Mouse (Mus musculus) heart, adult 18-20 months (tissue): ENCODE data around the gene Slc26a10. TPM values are rescaled to one million over a fixed set of nuclear protein-coding genes. Genes with fewer than 3 reads are reported as not detected.

Experiments used
- DNase-seq, 2 experiments: peaks; one replicate each; pipeline ENCODE4 v3.0.0; 2021 to 2022; ENCODE audit warnings: mixed read lengths in 1 of 2
- total RNA-seq, 2 experiments: library from RNA; stranded (reverse); gene quantifications; 2 replicates each; pipeline ENCODE4 v1.2.3; 2021

Slc26a10 gene
- total RNA-seq, 2 experiments from 2014 or later = 8.0 to 9.2 TPM

DNA sequence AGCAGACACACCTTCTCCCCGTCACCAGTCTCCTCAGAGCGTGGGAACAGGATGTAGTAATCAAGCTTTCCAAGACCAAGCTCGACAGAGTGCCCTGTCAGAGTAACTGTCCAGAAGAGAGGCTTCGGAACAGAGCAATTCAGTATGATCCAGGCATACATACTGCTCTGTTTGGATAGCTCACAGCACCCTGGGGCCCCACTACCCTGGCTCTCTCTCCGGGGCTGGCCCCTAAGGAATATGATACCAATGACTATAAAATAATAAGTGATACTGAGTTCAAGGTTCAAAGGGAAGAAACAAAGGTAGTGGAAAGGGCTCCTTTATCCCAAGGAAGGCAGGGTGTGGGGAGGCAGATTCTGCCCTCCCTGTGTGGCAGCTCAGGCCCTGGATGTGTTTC, 48.0 kb downstream of the Slc26a10 start:
- DNase-seq = no peak

DNA sequence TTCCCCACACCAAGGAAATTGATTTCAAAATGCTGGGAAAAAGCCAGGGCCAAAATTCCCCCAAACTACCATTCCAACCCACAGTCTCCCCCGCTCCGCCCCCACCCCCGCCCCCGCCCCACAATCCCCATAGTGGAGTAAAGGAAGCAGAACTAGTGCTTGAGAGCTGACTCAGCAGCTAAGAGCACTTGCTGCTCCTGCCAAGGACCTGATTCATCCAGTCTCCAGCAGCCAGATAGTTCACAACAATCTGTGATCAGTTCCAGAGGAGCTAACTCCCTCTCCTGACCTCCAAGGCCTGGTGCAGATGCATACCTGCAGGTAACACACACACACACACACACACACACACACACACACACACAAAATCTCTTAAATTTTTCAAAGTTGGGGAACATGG, 51.0 kb downstream of the Slc26a10 start:
- no peak for DNase-seq

DNA sequence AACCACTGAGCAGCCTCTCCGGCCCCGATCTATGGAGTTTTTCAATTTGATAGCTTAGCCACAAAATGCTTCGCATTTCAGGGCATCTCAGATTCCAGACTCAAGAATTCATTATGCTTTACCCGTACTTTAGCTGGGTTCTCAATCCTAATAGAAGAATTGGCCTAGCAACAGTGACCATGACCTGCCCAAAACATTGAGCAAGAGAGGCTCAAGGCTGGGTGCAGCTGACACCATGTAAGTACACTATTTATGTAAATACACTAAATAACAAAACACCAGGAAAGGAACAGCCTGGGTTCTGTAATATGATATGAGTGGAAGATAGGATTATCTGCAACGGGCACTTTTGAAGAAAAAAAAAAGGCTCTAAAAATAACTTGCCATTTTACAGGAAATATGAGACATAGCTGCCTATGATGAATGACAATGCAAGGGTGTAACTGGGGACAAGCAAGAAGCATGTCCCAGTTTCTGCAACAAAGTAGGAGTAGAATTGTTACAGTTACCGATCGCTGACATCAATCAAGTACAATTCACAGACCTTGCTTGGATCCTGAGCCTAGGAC, 52.6 kb downstream of the Slc26a10 start:
- no peak for DNase-seq

DNA sequence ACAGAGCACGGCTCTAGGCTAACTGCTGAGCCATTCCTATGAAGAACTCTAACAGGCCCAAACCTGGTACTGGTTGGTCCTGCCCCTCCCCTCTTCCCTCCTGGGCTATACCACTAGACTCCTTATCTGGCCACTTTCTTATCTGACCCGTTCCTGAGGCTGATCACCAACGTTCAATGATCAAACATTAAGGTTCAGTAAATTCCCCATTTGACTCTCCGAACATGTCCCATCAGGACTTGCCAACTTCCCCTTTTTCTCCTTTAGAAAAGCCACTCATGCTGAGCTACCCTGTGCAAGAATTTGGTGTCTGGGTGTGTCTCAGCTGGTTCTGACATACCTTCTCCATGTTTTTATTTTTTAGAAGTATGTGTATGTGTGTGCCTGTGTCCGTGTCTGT, 53.9 kb downstream of the Slc26a10 start:
- no peak for DNase-seq

DNA sequence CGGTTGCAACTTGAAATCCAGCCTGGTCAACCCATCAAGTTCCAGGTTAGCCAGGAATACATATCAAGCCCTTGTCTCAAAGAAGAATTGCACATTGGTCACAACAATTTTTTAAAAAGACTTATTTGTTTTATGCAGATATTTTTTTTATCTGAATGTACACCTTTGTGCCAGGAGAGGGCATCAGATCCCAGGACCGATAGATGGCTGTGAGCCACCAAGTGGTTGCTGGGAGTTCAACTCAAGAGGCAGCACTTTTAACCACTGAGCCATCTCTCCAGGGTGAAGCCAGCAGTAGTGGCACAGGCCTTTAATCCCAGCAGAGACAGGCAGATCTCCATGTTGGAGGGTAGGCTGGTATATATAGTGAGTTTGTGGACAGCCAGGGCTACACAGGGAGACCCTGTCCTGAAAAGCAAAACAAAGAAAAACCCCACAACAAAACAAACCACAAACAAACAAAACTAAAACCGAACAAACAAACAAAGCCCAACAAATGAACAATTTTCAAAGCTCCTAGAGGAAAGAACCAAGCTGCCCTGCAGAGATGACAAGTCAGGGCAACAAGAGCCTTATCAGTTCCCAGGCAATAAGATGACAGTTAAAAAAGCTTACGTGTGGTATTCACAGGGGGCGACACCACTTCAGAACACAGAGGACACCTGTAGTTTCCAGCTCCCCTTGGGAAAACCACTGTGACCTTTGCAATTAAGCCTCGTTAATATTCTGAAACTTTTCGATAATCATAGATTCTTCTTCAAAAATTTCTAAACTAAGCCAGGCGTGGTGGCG, 55.0 kb downstream of the Slc26a10 start:
- no peak for DNase-seq

- peak; percentile 59 to 83 for DNase-seq
These were observed 57.0 kb downstream of the Slc26a10 start for GRCm38 (mm10) chr10:127123436-127123805.

DNA sequence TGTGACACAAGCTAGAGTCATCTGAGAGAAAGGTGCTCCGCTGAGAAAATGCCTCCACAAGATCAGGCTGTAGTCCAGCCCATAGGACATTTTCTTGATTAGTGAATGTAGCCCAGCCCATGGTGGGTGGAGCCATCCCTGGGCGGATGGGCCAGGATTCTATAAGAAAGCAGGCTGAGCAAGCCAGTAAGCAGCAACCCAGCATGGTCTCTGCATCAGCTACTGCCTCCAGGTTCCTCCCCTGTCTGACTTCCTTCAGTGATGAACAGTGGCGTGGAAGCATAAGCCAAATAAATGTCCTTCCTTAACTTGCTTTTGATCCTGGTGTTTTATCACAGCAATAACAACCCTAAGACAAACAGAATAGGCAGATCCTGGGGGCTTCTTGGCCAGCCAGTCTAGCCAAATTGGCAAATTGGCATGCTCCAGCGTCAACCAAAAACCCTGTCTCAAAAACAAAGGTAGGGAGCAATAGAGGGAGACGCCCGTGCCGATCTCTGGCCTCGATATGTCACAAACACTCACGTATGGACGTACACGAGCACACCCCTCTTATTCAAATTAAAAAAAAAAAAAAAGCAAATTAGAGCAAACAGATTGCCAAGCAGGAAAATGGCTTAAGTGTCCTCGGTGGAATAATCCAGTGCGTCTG, 57.5 kb downstream of the Slc26a10 start:
- DNase-seq = peak in 1 of 2 experiments; percentile 23

GRCm38 (mm10) chr10:127122018-127122417, 58.4 kb downstream of the Slc26a10 start:
- no peak for DNase-seq

Other genes with a start within 250 kb of the Slc26a10 start
- 10 to 100 TPM; 83.8 to 94.3 TPM for gene Ctdsp2, start 201.9 kb downstream of the Slc26a10 start, total RNA-seq
- under 1 TPM; 0.37 to 0.64 TPM for gene Avil, start 179.9 kb downstream of the Slc26a10 start, total RNA-seq
- gene Tsfm, start 149.8 kb downstream of the Slc26a10 start, total RNA-seq = 10 to 100 TPM; 57.3 to 71.6 TPM
- 1 to 10 TPM; 7.0 to 8.2 TPM for gene Mettl1, start 139.2 kb downstream of the Slc26a10 start, total RNA-seq
- under 1 TPM in 1 of 2 experiments, not detected in 1; 0.15 TPM for gene Eef1akmt3, start 139.1 kb downstream of the Slc26a10 start, total RNA-seq
- gene Cyp27b1, start 132.4 kb downstream of the Slc26a10 start, total RNA-seq = under 1 TPM; 0.20 to 0.23 TPM
- 1 to 10 TPM; 2.9 to 3.5 TPM for gene March9, start 120.5 kb downstream of the Slc26a10 start, total RNA-seq
- gene Cdk4, start 117.1 kb downstream of the Slc26a10 start, total RNA-seq = 10 to 100 TPM; 81.5 to 84.1 TPM
- 10 to 100 TPM; 44.7 to 47.4 TPM for gene Tspan31, start 110.4 kb downstream of the Slc26a10 start, total RNA-seq
- gene Agap2, start 105.4 kb downstream of the Slc26a10 start, total RNA-seq = 1 to 10 TPM; 4.2 to 6.1 TPM
- gene Os9, start 59.5 kb downstream of the Slc26a10 start, total RNA-seq = 10 to 100 TPM; 23.2 to 28.8 TPM
- gene B4galnt1, start 15.4 kb downstream of the Slc26a10 start, total RNA-seq = 1 to 10 TPM; 1.8 to 7.9 TPM
- 10 to 100 TPM in 1 of 2 experiments, 1 to 10 TPM in 1; 8.9 to 10.1 TPM for gene Arhgef25, start 9.4 kb upstream of the Slc26a10 start, total RNA-seq
- 10 to 100 TPM; 18.1 to 21.2 TPM for gene Dtx3, start 15.1 kb upstream of the Slc26a10 start, total RNA-seq
- 10 to 100 TPM; 30.3 to 30.8 TPM for gene Pip4k2c, start 30.9 kb upstream of the Slc26a10 start, total RNA-seq
- under 1 TPM; 0.41 to 0.89 TPM for gene Kif5a, start 82.7 kb upstream of the Slc26a10 start, total RNA-seq
- 100 to 1,000 TPM; 139 to 146 TPM for gene Dctn2, start 85.7 kb upstream of the Slc26a10 start, total RNA-seq
- 10 to 100 TPM; 16.7 to 20.2 TPM for gene Mbd6, start 108.4 kb upstream of the Slc26a10 start, total RNA-seq
- 10 to 100 TPM; 43.7 to 44.8 TPM for gene Mars, start 131.1 kb upstream of the Slc26a10 start, total RNA-seq
- 1 to 10 TPM; 4.0 to 5.4 TPM for gene Arhgap9, start 141.3 kb upstream of the Slc26a10 start, total RNA-seq
- gene Gli1, start 161.3 kb upstream of the Slc26a10 start, total RNA-seq = under 1 TPM; 0.82 to 0.87 TPM
- not detected for gene Inhbe, start 173.8 kb upstream of the Slc26a10 start, total RNA-seq
- gene Inhbc, start 189.8 kb upstream of the Slc26a10 start, total RNA-seq = not detected
- 100 to 1,000 TPM; 146 to 169 TPM for gene R3hdm2, start 199.7 kb upstream of the Slc26a10 start, total RNA-seq